Mouse (Mus musculus) layer of hippocampus, adult 11-12 months (tissue): ENCODE data around the gene Vash1.

Experiments used
- DNase-seq: peaks from one replicate; pipeline ENCODE4 v3.0.0; 2022; ENCODE audit warnings: low spot score

Gene Vash1

DNA sequence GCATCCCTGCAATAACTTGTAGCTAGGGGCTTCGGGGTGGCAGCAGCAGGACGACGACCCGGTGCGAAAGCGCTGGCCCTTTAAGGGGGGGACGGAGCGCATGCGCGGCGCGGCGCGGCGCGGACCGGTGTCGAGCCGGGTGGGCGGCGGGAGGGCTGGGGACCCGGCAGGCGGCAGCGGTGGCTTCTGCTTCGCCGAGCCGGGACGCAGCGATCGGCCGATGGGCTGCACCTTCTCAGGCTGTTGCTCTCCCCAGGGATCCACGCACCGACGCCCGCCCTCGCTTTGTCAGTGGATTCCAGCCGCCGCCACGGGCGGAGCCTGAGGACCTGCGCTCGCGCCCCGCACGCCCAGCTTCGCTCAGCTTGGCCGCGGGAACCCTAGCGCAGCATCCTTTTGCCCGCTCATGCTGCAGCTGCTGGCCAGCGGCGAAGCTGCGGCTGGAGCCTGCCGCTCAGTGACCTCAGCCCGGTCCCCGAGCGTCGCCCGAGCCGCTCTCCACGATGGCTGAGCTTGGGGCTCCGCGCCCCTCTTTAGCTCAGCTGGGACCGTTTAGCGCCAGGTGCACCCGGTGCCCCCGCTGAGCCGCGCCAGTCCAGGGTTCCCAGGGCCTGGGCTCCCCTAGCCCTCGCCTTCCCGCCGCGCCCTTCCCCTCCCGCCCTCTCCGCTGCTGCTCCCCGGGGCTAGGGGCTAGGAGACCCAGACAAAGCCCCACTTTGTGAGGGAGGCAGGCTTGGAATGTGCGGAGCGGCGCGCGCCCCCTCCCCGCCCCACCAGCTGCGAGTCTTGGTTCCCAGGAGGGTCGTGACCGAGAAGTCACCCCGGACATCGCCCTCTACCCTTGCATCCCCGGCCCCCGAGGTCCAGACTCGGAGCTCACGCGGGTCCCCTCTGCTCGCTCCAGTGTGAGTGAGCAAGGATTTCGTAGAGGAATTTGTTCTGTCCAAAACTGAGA, at the start of gene Vash1:
Gene Vash1, plus strand, starts transcription at position 110 of the 955 bp plus-strand sequence.
- DNase-seq = peak; percentile 70

DNA sequence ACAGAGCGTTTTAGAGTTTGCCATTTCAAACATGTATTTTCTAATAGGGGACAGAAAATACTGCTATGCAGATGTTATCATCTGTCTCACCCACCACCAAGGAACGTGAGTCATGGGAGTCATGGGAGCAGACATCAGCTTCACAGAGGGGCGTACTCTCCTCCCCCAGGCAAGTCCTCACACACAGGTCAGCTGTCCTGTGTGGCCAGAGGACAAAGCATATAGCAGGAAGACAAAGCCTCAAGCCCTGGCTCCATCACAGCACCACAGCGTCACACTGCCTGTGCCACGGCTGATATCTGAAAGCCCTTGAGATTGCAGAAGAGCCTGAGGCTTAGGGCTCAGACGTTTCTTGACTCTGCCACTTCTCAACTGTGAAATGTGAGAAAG, 49.7 kb upstream of the Vash1 start:
- DNase-seq = no peak

DNA sequence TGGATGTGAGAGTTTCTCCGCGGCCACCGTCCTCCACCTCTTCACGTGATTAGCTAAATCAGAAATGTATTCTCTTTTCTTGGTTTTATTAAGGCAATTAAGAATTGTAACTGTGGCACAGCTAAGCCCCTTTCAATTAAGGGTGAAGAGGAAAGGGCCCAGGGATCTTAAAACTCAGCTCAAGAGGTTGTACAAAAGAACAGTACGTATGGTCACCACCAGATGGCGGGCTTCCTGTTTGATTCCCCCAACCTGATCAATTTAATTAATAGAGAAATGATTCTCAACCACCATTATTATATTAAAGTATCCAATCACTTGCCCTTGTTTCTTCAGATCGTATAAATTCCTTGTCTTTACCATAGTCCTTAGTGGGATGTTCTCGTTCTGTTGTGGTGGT, 36.7 kb upstream of the Vash1 start:
- DNase-seq = peak; percentile 62

DNA sequence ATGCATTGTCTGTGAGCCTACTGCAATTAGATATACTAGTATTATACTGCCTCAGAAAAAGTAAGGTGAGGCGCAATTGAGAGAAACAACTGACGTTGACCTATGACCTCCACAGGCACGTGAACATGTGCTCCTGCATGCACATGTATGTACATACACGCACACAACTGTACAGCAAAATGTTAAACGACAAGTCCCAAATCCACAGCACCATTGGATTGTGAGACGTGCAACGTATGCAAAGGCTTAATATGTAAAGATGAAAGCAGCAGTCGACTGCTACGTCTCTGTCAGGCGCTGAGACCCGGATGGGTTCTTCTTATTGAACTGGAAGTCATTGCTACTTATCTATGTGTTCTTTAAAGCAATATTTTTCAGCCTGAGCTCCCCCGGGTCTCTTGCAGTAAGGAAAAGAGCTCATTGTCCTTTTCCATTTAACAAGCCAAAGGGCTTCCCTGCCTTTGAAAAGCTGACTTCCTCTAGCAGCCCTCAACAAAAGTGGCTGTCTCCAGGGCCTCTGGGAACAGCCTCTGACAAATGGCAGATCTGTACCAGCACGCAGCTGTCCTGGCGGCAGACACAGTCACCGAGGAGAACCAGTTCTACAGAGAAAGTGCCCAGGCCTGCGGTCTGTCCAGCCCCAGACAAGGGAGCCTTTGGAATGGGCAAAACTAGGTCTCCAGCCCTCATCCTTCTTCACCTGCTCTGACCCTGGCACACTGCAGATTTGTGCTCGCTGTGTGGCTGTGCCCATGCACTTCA, 33.8 kb upstream of the Vash1 start:
- peak; percentile 39 for DNase-seq

DNA sequence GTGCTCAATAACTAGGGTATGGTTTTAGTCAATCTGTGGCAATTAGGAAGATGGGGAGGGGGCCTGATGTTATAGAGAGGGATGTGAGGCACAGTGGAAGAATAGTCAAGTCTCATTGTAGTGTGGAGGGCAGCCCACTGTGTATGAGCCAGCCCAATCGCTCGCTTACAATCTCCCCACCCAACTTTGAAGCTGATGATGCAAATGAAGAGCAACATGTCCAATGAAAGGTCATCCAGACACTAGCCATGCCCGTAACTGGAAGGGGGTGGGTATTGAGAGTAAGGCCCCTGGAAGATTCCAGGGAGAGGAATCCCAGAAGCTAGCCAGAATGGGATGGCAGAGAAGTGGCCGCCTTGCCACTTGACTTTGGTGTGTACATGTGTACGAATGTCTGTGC, 33.0 kb upstream of the Vash1 start:
- DNase-seq = no peak

DNA sequence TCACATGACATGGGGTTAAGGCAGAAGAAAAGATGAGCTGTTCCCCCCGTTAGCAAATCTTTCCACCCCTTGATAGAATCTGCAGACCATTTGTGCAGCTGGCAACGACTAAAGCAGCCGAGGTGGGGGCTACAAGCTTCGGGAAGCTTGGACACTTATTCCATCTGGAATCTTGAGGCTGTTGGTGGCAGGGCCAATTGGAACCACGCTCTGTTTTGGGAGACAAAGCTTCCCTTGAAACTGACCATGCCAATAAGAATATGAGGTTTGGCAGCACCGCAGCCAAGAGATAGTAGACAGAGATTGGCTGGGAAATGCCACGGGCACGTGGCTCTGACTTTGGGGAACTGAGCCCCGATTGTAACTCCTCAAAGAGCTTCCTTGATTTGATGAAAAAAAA, 31.7 kb upstream of the Vash1 start:
- DNase-seq = no peak

DNA sequence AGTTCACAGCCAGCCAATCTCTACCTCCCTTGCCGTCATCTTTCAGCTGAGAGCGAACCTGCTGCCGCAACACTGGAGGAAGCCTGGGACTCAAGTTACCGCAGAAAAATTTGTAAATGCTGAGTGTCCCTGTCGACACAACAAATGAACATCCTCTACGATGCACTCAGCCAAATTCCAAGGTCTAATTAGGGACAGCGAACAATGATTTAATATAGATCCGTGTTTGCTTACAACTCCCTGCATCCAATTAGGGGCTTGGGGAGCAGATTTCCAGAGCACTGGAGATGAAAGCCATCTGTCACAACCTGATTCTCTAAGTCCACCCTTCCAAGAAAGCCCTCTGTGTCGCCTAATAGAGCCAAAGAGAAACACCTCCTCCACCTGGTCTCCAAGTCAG, 31.2 kb upstream of the Vash1 start:
- DNase-seq = no peak

DNA sequence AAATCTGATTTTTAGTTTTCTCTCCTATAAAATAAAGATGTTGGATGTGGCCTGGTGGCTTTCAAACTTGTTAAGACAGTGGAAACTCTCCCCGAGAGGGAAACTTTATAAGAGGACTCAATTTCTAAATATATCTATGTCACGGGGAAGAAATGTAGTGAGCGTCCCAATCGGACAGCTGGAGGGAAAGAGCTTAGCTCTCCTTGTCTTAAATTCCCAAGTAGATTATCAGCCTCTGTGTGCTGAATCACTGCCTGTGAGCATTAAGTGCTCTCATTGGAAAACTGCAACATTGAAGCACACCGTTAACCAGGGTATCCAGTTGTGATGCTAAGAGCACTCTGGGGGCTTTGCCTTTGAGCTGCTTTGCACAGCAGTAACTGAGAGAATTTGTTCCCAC, 30.8 kb upstream of the Vash1 start:
- no peak for DNase-seq

DNA sequence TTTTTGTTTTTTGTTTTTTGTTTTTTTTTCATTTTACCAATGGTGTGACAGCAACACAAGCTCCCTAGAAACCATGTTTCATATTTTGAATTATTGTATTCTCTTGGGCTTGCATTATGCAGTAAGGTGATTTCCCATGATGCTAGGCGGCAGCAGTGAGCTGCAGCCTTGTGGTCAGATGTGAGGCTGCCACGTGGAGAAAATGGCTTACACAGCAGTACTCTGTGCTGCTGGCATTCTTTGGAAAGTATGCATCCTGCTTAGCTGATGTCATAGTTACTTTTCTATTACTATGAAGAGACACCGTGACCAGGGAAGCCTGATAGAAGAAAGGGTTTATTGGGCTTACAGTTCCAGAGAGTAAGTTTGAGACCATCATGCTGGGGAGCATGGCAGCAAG, 30.0 kb upstream of the Vash1 start:
- no peak for DNase-seq

DNA sequence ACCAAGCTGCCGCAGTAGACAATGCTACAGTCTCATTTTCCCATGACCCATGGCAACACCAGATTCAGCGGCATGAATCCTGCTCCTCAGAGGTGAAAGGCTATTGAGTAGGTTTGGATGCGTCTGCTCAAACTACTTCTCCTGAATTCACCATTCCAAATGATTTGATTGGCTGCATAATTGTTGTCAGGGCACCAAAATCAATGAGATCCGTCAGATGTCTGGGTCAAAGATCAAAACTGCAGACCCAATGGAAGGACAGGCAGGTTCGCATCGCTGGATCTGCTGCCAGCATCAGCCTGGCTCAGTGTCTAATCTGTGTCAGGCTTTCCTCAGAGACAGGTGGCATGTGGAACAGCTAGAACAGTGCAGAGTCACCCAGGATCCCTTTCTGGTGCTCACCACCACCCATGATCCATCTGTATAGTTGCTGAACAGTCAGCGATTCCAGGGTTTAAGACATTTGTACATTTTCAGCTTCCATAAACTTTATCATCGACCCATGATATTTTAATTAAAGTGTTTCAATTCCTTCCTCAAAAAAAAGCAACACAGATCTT, 27.1 kb upstream of the Vash1 start:
- peak; percentile 42 for DNase-seq

DNA sequence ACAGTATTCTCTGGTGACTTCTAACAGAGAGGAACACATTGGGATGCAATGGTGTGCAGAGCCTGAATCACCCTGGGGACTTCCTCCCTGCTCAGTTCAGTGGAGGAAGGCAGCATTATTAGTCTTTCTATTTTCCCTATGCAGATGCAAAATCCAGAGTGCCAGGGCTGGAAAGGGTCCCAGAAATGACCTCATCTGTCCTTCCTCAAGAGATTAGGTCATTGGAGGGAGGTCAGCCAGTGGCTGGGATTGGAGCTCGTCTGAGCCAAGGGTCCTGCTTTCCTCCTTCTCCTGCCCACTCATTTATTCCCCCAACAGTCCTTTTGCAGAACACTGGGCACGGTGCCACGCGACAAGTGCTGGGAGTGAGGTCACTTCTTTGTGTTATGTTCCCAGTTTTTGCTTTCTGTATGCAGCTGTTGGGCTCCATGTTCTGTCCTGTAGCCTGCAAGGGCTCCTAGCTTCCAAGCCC, 25.9 kb upstream of the Vash1 start:
- peak; percentile 88 for DNase-seq

DNA sequence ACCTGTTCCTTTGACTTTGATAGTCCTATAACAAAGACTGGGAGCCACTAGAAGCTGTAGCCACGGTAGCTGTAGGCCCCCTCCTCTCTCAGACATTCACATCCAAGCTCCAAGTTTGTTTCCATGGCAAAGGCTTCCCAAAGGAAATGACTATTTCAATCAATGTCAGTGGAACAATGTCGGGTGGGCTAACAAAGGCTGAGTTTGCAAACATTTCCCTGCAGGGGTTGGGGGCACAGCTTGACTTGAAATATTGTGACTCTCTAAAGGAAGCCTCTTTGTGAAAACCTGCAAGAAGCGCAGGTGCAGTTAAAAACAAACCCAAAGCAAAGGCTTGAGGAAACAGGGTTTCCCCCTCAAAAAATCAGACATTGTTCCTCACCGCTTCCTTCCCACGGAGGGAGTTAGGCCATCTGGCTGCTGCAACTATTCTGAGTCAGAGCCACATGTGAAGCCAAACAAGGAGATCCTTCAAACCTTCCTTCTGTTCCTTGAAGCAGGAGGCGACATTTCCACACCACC, 19.0 kb upstream of the Vash1 start:
- peak; percentile 47 for DNase-seq

DNA sequence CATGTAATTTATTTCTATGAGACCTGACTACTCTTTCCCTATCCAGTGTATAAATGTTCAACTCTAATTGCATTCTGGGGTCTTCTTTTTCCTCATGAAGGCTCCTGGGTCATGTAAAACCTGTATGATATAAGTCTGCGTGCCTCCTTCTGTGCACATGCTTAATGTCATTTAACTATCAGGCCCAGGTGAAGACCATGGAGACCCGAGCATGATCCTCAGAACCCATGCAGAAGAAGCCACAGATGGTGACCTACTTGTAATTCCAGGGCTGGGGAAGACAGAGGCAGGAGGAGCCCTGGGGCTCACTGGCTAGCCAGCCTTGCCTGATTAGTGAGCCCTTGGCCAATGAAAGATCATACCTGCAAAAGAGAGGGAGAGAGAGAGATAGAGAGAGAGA, 18.0 kb upstream of the Vash1 start:
- DNase-seq = no peak

DNA sequence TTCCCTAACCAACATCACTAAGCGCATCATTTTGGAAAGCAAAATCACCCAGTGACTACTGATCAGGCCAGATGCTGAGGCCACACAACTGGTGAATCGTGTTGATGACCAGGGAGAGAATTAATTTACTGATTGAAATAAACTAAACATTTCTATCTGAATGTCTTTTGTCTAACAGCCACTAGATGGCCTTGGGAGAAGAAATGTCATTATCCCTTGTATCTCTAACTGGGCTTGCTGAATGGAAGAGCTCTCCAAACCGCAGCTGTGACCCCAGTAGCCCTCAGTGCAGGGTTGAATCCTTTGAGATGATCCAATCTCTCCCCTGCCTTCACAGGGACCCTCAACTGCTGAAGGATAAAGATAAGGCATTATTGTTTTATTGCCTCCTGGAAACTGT, 12.8 kb upstream of the Vash1 start:
- no peak for DNase-seq

DNA sequence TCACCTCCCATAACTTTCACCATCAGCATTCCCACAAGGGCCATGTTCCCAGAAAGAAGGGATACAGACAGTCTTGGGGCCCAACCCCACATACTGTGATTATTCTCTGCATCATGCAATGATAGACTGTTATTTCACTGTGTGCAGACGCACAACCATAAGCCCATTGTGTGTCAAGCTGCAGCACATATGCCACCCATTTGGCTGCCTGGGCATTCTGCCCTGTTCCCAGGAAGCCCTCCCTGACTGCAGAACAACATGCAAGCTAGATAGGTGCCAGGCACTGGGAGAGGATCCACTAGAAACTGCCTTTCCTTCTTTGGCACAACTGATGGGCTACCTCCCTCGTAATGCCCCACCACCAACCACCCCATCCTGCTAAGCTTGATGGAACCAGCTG, 10.1 kb upstream of the Vash1 start:
- peak; percentile 76 for DNase-seq

DNA sequence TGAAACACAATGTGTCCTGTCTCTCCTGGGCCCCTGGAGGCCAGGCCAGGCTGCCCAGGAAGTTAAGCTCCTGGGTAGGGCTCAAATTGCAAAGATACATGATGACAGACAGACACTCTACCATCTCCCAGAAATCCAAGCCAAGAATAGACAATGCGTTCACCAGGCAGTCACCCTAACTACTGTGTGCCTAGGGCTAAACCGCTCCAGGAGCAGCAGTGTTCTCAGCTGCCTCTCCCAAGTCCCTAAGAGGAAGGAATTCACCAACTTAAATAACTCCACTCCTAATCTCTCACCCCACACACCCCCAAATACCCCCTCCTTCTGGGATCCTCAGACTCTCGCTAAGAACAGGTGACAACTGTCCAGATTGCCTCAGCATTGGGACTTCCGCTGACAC, 6.4 kb upstream of the Vash1 start:
- no peak for DNase-seq

DNA sequence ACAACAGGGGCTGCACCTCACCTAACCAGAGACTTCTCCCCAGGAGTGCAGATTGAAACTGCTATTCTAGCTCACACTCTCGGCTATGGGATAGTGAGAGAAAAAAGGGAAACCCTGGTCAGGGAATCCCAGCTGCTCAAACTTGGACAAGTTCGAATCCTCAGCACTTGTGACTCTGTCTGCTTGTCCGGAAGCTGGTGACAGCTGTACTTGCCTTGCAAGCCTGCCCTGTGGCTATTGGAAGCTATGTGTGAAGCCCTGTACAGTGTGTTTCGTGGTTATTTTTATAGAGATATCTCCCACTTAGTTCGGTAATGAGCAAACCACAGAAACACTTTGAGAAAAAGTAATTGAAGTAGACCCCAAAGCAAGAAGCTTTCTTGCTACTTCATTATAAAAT, 6.0 kb upstream of the Vash1 start:
- DNase-seq = no peak

DNA sequence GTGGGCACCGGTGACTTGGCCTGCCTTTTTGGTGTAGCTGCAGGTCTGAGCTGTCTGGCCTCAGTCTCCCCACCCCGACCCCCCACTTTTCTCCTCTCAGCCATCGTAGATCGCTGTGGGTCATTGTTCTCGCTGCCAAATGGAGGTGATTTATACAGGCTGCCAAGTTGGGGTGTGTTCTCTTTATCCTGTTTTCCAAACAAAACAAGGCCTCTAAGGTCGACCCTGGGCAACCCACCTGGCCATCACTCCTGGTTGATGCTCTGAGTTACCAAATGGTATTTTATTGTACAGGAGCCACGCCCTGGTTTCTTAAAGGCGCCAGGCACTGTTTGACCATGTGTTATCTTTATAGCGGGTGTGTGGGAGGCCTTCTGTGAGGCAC, 1.0 kb downstream of the Vash1 start:
- no peak for DNase-seq

DNA sequence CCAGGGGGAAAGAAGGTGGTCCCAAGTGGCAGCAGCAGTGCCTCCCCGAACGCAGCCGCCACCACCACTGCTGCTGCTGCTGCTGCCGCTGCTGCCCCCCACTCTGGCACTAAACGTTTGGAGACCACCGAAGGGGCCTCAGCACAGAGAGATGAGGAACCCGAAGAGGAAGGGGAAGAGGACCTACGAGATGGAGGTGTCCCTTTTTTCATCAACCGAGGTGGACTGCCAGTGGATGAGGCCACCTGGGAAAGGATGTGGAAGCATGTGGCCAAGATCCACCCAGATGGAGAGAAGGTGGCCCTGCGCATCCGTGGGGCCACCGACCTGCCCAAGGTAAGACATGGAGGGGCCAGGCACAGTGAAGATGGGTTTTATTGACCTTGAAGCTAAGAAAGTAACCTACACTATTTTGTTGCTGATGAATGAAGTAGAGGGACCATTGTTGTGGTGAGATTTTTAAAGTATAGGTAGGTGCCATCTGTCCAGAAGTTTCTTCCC, 1.5 kb downstream of the Vash1 start:
- DNase-seq = no peak

DNA sequence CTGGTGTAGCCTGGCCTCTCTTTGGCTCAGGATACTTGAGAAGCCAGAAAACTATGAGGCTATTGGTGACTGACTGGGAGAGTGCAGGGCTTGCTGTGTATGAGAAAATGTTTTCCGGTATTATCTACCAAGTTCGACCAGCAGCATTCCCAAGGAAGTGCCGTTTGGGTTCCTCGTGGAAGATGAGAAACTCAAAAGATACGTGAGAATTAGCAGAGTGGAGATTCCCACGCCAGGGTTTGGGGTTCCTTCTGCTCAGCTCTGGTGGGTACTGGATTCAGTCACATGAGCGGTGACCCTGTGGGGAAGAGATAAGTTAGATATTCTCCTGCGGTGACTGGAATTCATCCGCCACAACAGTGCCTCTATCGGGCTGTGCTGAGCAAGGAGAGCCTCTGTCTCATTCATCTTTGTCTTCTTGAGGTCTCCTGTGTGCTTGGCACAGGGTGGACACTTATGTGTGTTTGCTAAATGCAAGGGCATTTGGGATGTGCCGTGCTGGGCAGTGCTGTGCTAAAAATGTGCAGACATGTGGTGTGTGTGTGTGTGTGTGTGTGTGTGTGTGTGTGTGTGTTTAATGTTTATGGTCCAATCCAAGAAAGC, 2.2 kb downstream of the Vash1 start:
- DNase-seq = no peak

DNA sequence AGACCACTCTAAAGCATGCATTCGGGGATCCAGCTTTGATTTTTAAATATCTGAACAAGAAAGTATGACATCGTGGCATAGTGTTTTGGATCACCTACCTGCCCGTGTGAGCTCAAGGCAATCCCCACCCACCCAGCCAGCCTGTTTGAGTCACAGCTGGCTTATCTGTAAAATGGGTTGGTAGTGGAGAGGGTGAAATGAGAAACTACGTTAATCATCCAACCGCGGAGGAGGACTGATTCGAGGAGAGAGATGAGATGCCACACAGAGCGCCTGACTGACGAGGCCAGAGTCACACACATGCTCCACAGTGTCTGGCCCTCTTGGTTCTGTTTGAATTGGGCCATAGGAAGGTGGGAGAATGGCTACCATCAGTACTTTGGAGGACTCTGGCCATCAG, 3.1 kb downstream of the Vash1 start:
- DNase-seq = no peak

DNA sequence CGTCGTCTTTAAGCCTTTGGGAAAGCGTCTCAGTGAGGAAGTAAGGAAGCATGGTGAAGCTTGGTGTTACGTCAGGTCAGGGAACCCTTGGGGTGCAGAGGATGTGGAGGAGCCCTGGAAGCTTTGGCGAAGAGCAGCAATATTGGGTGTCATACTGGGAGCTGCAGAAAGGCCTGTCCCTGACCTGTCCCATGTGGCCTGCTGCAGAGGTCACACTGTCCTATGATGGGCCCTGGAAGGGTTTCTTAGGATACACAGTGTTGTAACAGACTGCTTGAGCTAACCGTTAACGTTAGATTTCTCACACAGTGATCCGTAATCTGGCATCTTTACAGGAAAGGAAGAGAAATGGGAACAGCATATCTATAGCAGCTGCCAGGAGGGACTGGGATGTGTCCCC, 3.7 kb downstream of the Vash1 start:
- DNase-seq = no peak
